Mouse (Mus musculus) right cerebral cortex, postnatal 10 days (tissue): ENCODE results near the gene Clic1.
"Not testable (repeated sequence)": the region's sequence is repeated elsewhere in the genome, so short reads cannot be mapped to it uniquely, and the experiment has no call there.

ENCODE experiments used
- DNase-seq, 2 experiments: peaks; one replicate each; pipeline ENCODE4 v3.0.0; 2021; ENCODE audit warnings: low spot score in 2 of 2

The Clic1 gene

GRCm38 (mm10) chr17:35049561-35050016, at the start of gene Clic1:
Gene Clic1, plus strand, starts transcription at chr17:35049966.
- no peak for DNase-seq

- peak; percentile 84 to 89 for DNase-seq
Measured at GRCm38 (mm10) chr17:35000717-35001451, 48.9 kb upstream of the Clic1 start, which contains the start of gene Vars. Gene Vars, plus strand, starts transcription at chr17:35000987.

- DNase-seq, result peak; percentile 50 to 56
Measured at GRCm38 (mm10) chr17:35001452-35002152, 48.2 kb upstream of the Clic1 start.

- DNase-seq, result no peak
Measured at GRCm38 (mm10) chr17:35002153-35002865, 47.5 kb upstream of the Clic1 start.

- no peak for DNase-seq
Measured at GRCm38 (mm10) chr17:35003022-35003838, 46.5 kb upstream of the Clic1 start.

GRCm38 (mm10) chr17:35004075-35004717, 45.6 kb upstream of the Clic1 start:
- DNase-seq, result no peak

- no peak for DNase-seq
Measured at GRCm38 (mm10) chr17:35005158-35005557, 44.6 kb upstream of the Clic1 start.

GRCm38 (mm10) chr17:35005902-35006301, 43.9 kb upstream of the Clic1 start:
- not testable (repeated sequence) for DNase-seq

GRCm38 (mm10) chr17:35007387-35007991, 42.3 kb upstream of the Clic1 start:
- DNase-seq, result no peak

GRCm38 (mm10) chr17:35009586-35009985, 40.2 kb upstream of the Clic1 start:
- DNase-seq, result no peak

- DNase-seq, result no peak
Measured at GRCm38 (mm10) chr17:35011440-35011839, 38.3 kb upstream of the Clic1 start.

- DNase-seq, result no peak
Measured at GRCm38 (mm10) chr17:35012430-35012829, 37.3 kb upstream of the Clic1 start.

- no peak for DNase-seq
Measured at GRCm38 (mm10) chr17:35013221-35013620, 36.5 kb upstream of the Clic1 start.

GRCm38 (mm10) chr17:35015296-35015695, 34.5 kb upstream of the Clic1 start:
- peak in 1 of 2 experiments; percentile 26 for DNase-seq

GRCm38 (mm10) chr17:35016376-35016775, 33.4 kb upstream of the Clic1 start, which contains the start of gene Vwa7:
Gene Vwa7, plus strand, starts transcription at chr17:35016579.
- DNase-seq, result peak in 1 of 2 experiments; percentile 41

GRCm38 (mm10) chr17:35016791-35017705, 32.7 kb upstream of the Clic1 start:
- DNase-seq, result no peak

- no peak for DNase-seq
Measured at GRCm38 (mm10) chr17:35017706-35018030, 32.1 kb upstream of the Clic1 start.

GRCm38 (mm10) chr17:35018171-35018570, 31.6 kb upstream of the Clic1 start:
- no peak for DNase-seq

GRCm38 (mm10) chr17:35019894-35020293, 29.9 kb upstream of the Clic1 start:
- peak in 1 of 2 experiments; percentile 17 for DNase-seq
